Mouse (Mus musculus): ENCODE data around the gene Dgkb. TPM values are rescaled to one million over a fixed set of nuclear protein-coding genes. Genes with fewer than 3 reads are reported as not detected.

Dgkb gene
- polyA plus RNA-seq, 1 experiment = 0.18 TPM

DNA sequence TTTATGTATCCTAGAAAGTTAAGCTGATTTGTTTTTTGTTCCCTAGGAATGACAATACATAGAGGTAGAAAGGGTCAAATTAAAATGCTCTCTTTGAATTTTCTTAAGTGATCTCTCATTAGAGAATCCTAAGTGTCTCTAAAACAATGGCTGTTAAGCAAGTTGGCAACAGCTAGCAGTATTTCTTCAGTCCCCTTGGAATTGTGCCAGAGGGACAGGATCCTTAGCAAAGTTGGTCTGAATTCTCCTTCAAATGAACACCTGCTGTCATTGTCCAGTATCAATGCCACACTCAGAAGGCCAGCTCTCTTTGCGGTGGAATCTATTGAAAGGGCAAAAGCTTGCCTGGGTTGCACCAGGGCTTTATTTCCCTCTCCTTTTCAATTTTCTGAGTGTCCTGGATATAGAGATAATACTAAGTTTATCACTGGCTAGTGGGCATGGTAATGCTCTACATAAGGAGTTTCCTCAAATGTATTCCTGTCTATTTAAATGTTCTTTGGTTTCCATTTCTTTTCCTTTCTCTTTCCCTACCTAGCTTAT, 510.3 kb downstream of the Dgkb start:
- Histone ChIP-seq H3K27ac (ENCODE audit: insufficient read depth, low read length) (no peak overlapping the region), H3K4me1 (ENCODE audit: control insufficient read depth, insufficient read depth, low read length) (no peaks in the 10 kb centered on the region), H3K4me3 (ENCODE audit: insufficient read depth, low read length) (no peak overlapping the region)
- TF ChIP-seq CTCF (IDR thresholded peaks at IDR 0.05; ENCODE audit: borderline replicate concordance, insufficient read depth, low read length) (no peak), POLR2A (IDR thresholded peaks at IDR 0.05; ENCODE audit: low read depth, low read length) (no peak)

- Histone ChIP-seq H3K4me1 (ENCODE audit: control insufficient read depth, insufficient read depth, low read length) (no peaks in the 10 kb centered on the region), H3K4me3 (ENCODE audit: insufficient read depth, low read length) (no peak overlapping the region), H3K27ac (ENCODE audit: insufficient read depth, low read length) (no peak overlapping the region)
- TF ChIP-seq CTCF (IDR thresholded peaks at IDR 0.05; ENCODE audit: borderline replicate concordance, insufficient read depth, low read length) (no peak), POLR2A (IDR thresholded peaks at IDR 0.05; ENCODE audit: low read depth, low read length) (no peak)
Measured at GRCm38 (mm10) chr12:38328779-38329178, 511.3 kb downstream of the Dgkb start.

DNA sequence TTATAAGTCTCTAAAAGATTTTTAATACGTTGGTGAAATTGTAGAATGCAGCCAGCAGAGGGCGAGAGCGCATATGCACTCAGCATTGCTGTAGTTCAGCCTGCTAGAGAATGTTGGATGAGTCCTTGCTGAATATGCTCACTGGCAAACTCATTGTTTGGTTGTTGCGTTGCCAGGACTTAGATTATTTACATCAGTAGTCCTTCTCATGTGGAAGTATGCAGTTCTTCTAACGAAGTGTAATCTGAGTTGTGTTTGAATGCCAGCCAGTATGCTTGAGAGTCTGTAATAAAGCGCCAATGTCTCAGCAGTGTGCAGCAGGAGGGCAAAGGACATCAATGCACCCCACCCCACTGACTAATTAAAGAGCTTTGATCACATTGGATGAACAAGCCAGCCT, 525.1 kb downstream of the Dgkb start:
- Histone ChIP-seq H3K4me1 (ENCODE audit: control insufficient read depth, insufficient read depth, low read length) (no peaks in the 10 kb centered on the region), H3K4me3 (ENCODE audit: insufficient read depth, low read length) (no peak overlapping the region), H3K27ac (ENCODE audit: insufficient read depth, low read length) (no peak overlapping the region)
- TF ChIP-seq POLR2A (IDR thresholded peaks at IDR 0.05; ENCODE audit: low read depth, low read length) (no peak), CTCF (IDR thresholded peaks at IDR 0.05; ENCODE audit: borderline replicate concordance, insufficient read depth, low read length) (peak; percentile 85)

DNA sequence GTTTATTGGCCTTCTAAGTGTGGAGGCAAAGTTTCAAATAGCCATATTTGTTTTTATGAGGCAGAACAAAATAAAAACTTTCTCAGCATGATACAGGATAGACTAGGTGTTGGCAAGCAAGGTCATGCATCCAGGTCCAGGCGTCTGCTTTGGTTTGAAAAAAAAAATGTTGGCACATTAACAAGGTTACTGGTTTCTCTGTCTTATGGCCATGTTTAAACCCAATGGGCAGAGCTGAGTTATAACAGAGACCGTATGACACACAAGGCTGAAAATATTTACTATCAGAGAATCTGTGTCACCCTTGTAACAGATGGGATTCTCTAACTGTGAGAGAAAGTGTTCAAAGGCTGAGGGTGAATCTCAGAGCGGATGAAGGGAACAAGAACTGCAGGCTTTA, 535.0 kb downstream of the Dgkb start:
- no peak for TF ChIP-seq POLR2A (IDR thresholded peaks at IDR 0.05; ENCODE audit: low read depth, low read length)
- no peak for TF ChIP-seq CTCF (IDR thresholded peaks at IDR 0.05; ENCODE audit: borderline replicate concordance, insufficient read depth, low read length)
- Histone ChIP-seq H3K27ac (ENCODE audit: insufficient read depth, low read length) (no peak overlapping the region), H3K4me1 (ENCODE audit: control insufficient read depth, insufficient read depth, low read length) (no peaks in the 10 kb centered on the region), H3K4me3 (ENCODE audit: insufficient read depth, low read length) (no peak overlapping the region)

- TF ChIP-seq POLR2A (IDR thresholded peaks at IDR 0.05; ENCODE audit: low read depth, low read length) (no peak), CTCF (IDR thresholded peaks at IDR 0.05; ENCODE audit: borderline replicate concordance, insufficient read depth, low read length) (no peak)
- no peak overlapping the region for H3K4me3 ChIP-seq (ENCODE audit: insufficient read depth, low read length)
- no peaks in the 10 kb centered on the region for H3K4me1 ChIP-seq (ENCODE audit: control insufficient read depth, insufficient read depth, low read length)
- no peak overlapping the region for H3K27ac ChIP-seq (ENCODE audit: insufficient read depth, low read length)
Measured at GRCm38 (mm10) chr12:38356386-38356785, 538.9 kb downstream of the Dgkb start.

DNA sequence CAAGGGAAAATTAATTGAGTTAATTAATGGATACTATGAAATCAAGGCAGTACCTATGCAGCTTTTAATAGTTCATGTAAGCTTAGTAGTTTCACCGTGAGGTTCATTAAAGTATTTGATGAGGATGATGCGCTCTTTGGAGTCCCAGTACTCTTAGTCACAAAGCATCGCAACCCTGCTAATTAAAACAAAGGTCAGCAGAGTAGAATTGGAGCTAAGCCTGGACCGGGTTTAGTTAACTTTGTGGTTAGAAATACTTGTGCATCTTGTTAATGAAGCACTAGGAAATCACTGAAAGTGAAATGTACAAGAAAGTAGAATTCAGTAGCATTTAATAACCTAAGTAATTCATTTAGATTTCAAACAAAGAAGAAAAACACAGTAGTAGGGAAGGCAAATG, 544.0 kb downstream of the Dgkb start:
- Histone ChIP-seq H3K27ac (ENCODE audit: insufficient read depth, low read length) (no peak overlapping the region), H3K4me3 (ENCODE audit: insufficient read depth, low read length) (no peak overlapping the region), H3K4me1 (ENCODE audit: control insufficient read depth, insufficient read depth, low read length) (no peaks in the 10 kb centered on the region)
- TF ChIP-seq POLR2A (IDR thresholded peaks at IDR 0.05; ENCODE audit: low read depth, low read length) (no peak), CTCF (IDR thresholded peaks at IDR 0.05; ENCODE audit: borderline replicate concordance, insufficient read depth, low read length) (no peak)

- no peak for TF ChIP-seq POLR2A (IDR thresholded peaks at IDR 0.05; ENCODE audit: low read depth, low read length)
- TF ChIP-seq CTCF (IDR thresholded peaks at IDR 0.05; ENCODE audit: borderline replicate concordance, insufficient read depth, low read length) = no peak
- Histone ChIP-seq H3K4me3 (ENCODE audit: insufficient read depth, low read length) (no peak overlapping the region), H3K27ac (ENCODE audit: insufficient read depth, low read length) (no peak overlapping the region), H3K4me1 (ENCODE audit: control insufficient read depth, insufficient read depth, low read length) (no peaks in the 10 kb centered on the region)
Measured at GRCm38 (mm10) chr12:38371597-38371996, 554.1 kb downstream of the Dgkb start.

DNA sequence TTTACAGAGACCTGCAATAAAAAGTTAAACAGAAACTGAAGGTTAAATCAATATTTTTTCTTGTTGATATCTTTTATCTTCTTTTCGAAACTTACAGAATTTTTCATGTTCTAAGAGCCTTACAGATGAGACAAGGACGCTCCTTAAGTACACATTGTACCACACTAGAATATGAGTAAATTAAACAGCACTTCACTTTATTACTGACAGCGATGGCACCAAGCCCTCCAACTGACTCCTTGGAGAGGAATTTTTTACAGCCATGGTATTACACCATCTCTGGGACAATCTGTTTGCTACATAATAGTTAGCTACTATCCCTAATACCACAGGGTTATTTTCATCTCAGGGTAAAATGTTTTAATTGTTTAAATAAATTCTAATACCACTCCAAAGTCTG, 556.6 kb downstream of the Dgkb start:
- H3K4me1 ChIP-seq (ENCODE audit: control insufficient read depth, insufficient read depth, low read length) = no peaks in the 10 kb centered on the region
- no peak overlapping the region for H3K4me3 ChIP-seq (ENCODE audit: insufficient read depth, low read length)
- H3K27ac ChIP-seq (ENCODE audit: insufficient read depth, low read length) = no peak overlapping the region
- TF ChIP-seq POLR2A (IDR thresholded peaks at IDR 0.05; ENCODE audit: low read depth, low read length) = no peak

- H3K27ac ChIP-seq (ENCODE audit: insufficient read depth, low read length) = no peak overlapping the region
- TF ChIP-seq POLR2A (IDR thresholded peaks at IDR 0.05; ENCODE audit: low read depth, low read length) (no peak), CTCF (IDR thresholded peaks at IDR 0.05; ENCODE audit: borderline replicate concordance, insufficient read depth, low read length) (no peak)
- H3K4me3 ChIP-seq (ENCODE audit: insufficient read depth, low read length) = no peak overlapping the region
- no peaks in the 10 kb centered on the region for H3K4me1 ChIP-seq (ENCODE audit: control insufficient read depth, insufficient read depth, low read length)
Measured at GRCm38 (mm10) chr12:38385942-38386341, 568.4 kb downstream of the Dgkb start.

GRCm38 (mm10) chr12:38386991-38387390, 569.5 kb downstream of the Dgkb start:
- Histone ChIP-seq H3K4me3 (ENCODE audit: insufficient read depth, low read length) (no peak overlapping the region), H3K27ac (ENCODE audit: insufficient read depth, low read length) (no peak overlapping the region)
- TF ChIP-seq POLR2A (IDR thresholded peaks at IDR 0.05; ENCODE audit: low read depth, low read length) (no peak), CTCF (IDR thresholded peaks at IDR 0.05; ENCODE audit: borderline replicate concordance, insufficient read depth, low read length) (no peak)

DNA sequence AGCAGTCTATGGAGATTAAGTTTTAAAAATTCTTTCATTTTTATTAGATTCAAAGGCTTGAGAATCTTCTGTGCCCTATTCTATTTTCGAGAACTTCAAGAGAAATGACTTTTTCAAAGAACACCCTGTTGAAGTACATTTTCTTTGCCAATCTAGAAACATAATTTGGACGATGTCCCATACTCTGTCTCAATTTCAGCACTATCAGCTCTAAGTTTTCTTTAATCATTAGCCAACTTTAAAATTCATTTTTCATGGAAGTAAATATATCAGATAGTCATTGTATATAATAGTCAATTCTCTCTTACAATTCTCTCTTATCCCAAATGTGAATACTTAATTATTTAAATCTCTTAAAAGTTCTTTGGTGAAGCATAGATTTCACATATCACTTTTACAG, 570.1 kb downstream of the Dgkb start:
- TF ChIP-seq POLR2A (IDR thresholded peaks at IDR 0.05; ENCODE audit: low read depth, low read length) = no peak
- TF ChIP-seq CTCF (IDR thresholded peaks at IDR 0.05; ENCODE audit: borderline replicate concordance, insufficient read depth, low read length) = no peak
- Histone ChIP-seq H3K4me1 (ENCODE audit: control insufficient read depth, insufficient read depth, low read length) (no peaks in the 10 kb centered on the region), H3K27ac (ENCODE audit: insufficient read depth, low read length) (no peak overlapping the region), H3K4me3 (ENCODE audit: insufficient read depth, low read length) (no peak overlapping the region)

More at GRCm38 (mm10) chr12:38386991-38387390, 569.5 kb downstream of the Dgkb start:
- H3K4me1 ChIP-seq (ENCODE audit: control insufficient read depth, insufficient read depth, low read length) = no peaks in the 10 kb centered on the region
